Mouse (Mus musculus) cerebellum, adult 2 months (tissue): ENCODE data around the gene Notch2.

Experiments
- CTCF ChIP-seq: fragments of 200-500 bp; IDR thresholded peaks from 2 replicates; pipeline ENCODE4 v1.5.1; 2011; ENCODE audit warnings: low read depth, mild to moderate bottlenecking, control low read depth, low read length, moderate library complexity, borderline replicate concordance; ENCODE audit not compliant: insufficient read depth
- POLR2A ChIP-seq: fragments of 200-500 bp; IDR thresholded peaks from 2 replicates; pipeline ENCODE4 v1.6.1; 2011; ENCODE audit warnings: low read length, control low read depth, borderline replicate concordance; ENCODE audit not compliant: insufficient read depth

DNA sequence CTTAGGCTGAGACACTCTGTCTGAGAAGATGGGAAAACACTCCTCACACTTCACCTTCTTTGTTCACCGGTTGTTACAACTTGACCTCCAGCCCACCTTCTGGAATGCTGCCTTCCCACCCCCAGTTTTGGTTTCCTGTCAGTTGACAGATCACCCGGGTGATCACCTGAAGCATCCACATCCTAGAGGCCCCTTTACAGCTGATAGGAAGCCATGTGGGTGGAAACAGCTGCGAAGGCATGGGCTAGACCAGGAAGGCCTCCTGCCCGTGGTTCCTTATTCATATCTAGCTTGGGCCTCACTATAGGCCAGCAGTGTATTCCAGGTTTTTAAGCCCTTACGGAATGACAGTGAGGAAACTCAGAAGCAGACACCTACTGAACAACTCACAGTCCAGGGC lies 73.5 kb downstream of the Notch2 start:
- TF ChIP-seq POLR2A (no peak), CTCF (no peak)
